Mouse (Mus musculus) midbrain, embryonic 14.5 days (tissue): ENCODE measurements around the gene Mthfr. TPM values are rescaled to one million over a fixed set of nuclear protein-coding genes. Genes with fewer than 3 reads are reported as not detected.
A peak's percentile ranks its signal among the peaks of the same experiment; 100 is the strongest.

Source experiments
- ATAC-seq: fragments of 200-750 bp; cut with Nextera tagmentation; 2 replicates; pipeline ENCODE4 v1.8.0; 2017; ENCODE audit warnings: moderate number of reproducible peaks, moderate library complexity; ENCODE audit not compliant: low FRiP score, low TSS enrichment
- DNase-seq: peaks from one replicate; pipeline ENCODE4 v3.0.0-alpha.2; 2015
- H3K27ac ChIP-seq: fragments of 300-500 bp; sonication (generic); replicated peaks from 2 replicates; pipeline ENCODE4 v1.5.1; 2014; ENCODE audit warnings: mild to moderate bottlenecking, low read depth, low read length, moderate library complexity
- H3K27me3 ChIP-seq: fragments of 300-500 bp; sonication (generic); 2 replicates; pipeline ENCODE4 v1.6.1; 2014; ENCODE audit warnings: low read length, control low read depth, mixed read lengths; ENCODE audit not compliant: control insufficient read depth, insufficient read depth
- H3K36me3 ChIP-seq: fragments of 300-500 bp; sonication (generic); 2 replicates; pipeline ENCODE4 v1.6.1; 2014; ENCODE audit warnings: low read length, control low read depth; ENCODE audit not compliant: control insufficient read depth, insufficient read depth
- H3K4me1 ChIP-seq: fragments of 300-500 bp; sonication (generic); 2 replicates; pipeline ENCODE4 v1.6.1; 2014; ENCODE audit warnings: mild to moderate bottlenecking, antibody characterized with exemption, low read length, control low read depth; ENCODE audit not compliant: control insufficient read depth, insufficient read depth
- H3K4me2 ChIP-seq: fragments of 300-500 bp; sonication (generic); 2 replicates; pipeline ENCODE4 v1.6.1; 2014; ENCODE audit warnings: mild to moderate bottlenecking, low read length, moderate library complexity
- H3K4me3 ChIP-seq: fragments of 300-500 bp; sonication (generic); replicated peaks from 2 replicates; pipeline ENCODE4 v1.5.1; 2014; ENCODE audit warnings: low read depth, low read length
- H3K9ac ChIP-seq: fragments of 300-500 bp; sonication (generic); replicated peaks from 2 replicates; pipeline ENCODE4 v1.6.1; 2014; ENCODE audit warnings: mild to moderate bottlenecking, low read length, moderate library complexity
- H3K9me3 ChIP-seq: fragments of 300-500 bp; sonication (generic); 2 replicates; pipeline ENCODE4 v1.6.1; 2016; ENCODE audit warnings: low read length, control low read depth, mixed read lengths; ENCODE audit not compliant: control insufficient read depth
- WGBS: fragments of 180-500 bp; shearing (Covaris S2); extraction: QIAGEN DNeasy Blood & Tissue Kit; methylation state at CpG from one replicate; pipeline ENCODE4 v1.1.7; 2014; 5-methylcytosine and 5-hydroxymethylcytosine counted together
- polyA plus RNA-seq: library from polyadenylated mRNA; unstranded; fragments of >200 nt; fragmentation: Nextera tagmentation; extraction: Ambion mirVana; gene quantifications from 2 replicates; pipeline ENCODE4 v1.2.1, GENCODE M21; 2014

Gene Mthfr
- polyA plus RNA-seq, 1 experiment from 2014 or later, result 25.4 TPM

DNA sequence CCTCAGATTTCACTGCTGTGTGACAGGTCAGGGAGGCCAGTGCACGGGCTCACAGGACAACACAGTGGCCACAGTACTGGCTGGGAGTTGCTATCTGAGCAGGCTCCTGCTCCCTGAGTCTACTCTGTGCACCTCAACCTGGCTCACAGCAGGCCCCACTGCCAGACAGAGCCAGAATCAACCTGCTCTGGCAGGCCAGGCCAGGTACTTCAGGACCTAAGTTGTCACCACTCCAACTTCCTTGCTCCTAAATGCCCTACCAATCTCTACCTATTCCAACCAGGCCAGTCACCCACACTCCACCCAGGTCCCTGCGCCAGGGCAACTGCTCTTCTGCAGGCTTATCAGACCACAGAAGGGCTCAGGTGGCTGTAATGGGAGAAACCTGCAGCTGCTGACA, 29.2 kb upstream of the Mthfr start:
- Histone ChIP-seq H3K9me3 (no peaks in the 10 kb centered on the region), H3K4me1 (no peaks in the 10 kb centered on the region), H3K4me3 (no peak overlapping the region), H3K36me3 (peaks cover 100% of the 10 kb centered on the region), H3K9ac (no peak overlapping the region), H3K4me2 (no peak overlapping the region), H3K27ac (no peak overlapping the region), H3K27me3 (no peaks in the 10 kb centered on the region)
- WGBS, result 86% methylated on average over 2 of the region's 2 CpGs
- no peak for ATAC-seq
- DNase-seq, result no peak

- H3K9me3 ChIP-seq, result no peaks in the 10 kb centered on the region
- H3K4me2 ChIP-seq, result no peak overlapping the region
- DNase-seq (no peak), ATAC-seq (no peak)
- H3K27ac ChIP-seq, result no peak overlapping the region
- H3K27me3 ChIP-seq, result no peaks in the 10 kb centered on the region
- peaks cover 100% of the 10 kb centered on the region for H3K36me3 ChIP-seq
- no peak overlapping the region for H3K4me3 ChIP-seq
- H3K4me1 ChIP-seq, result no peaks in the 10 kb centered on the region
- no peak overlapping the region for H3K9ac ChIP-seq
- 82% methylated on average over 3 of the region's 3 CpGs for WGBS
These were observed 27.5 kb upstream of the Mthfr start for GRCm38 (mm10) chr4:148011332-148011731.

DNA sequence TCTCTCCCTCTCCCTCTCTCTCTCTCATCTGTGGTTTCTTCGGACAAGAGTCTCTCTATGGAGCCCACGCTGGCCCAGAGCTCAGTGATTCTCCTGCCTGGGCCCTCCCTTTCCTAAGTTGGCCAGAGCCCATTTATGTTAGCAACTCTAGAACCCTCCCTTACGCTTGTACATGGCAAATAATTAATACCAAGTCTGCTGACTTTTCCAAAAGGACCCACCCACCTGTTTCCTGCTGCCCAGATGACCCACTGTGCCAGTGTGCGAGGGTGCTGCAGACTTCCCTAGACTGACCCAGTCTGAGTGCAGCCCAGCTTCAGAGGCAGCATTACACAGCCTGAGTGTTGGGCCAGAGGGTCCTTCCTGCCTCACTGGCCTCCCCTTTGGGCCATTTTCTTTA, 26.7 kb upstream of the Mthfr start:
- Histone ChIP-seq H3K4me2 (no peak overlapping the region), H3K4me1 (no peaks in the 10 kb centered on the region), H3K9me3 (no peaks in the 10 kb centered on the region), H3K9ac (no peak overlapping the region), H3K36me3 (peaks cover 100% of the 10 kb centered on the region), H3K4me3 (no peak overlapping the region), H3K27ac (no peak overlapping the region), H3K27me3 (no peaks in the 10 kb centered on the region)
- 97% methylated on average over 4 of the region's 4 CpGs for WGBS
- no peak for ATAC-seq
- no peak for DNase-seq

GRCm38 (mm10) chr4:148015418-148015817, 23.5 kb upstream of the Mthfr start:
- Histone ChIP-seq H3K27me3 (no peaks in the 10 kb centered on the region), H3K9ac (no peak overlapping the region), H3K4me3 (no peak overlapping the region), H3K9me3 (no peaks in the 10 kb centered on the region), H3K4me1 (no peaks in the 10 kb centered on the region), H3K36me3 (peaks cover 98% of the 10 kb centered on the region), H3K27ac (no peak overlapping the region), H3K4me2 (no peak overlapping the region)
- DNase-seq, result no peak
- ATAC-seq, result no peak
- WGBS, result 85% methylated on average over 10 of the region's 10 CpGs

GRCm38 (mm10) chr4:148016981-148017380, 21.9 kb upstream of the Mthfr start:
- H3K4me2 ChIP-seq, result no peak overlapping the region
- no peak overlapping the region for H3K27ac ChIP-seq
- no peaks in the 10 kb centered on the region for H3K27me3 ChIP-seq
- H3K4me3 ChIP-seq, result no peak overlapping the region
- WGBS, result 81% methylated on average over 3 of the region's 3 CpGs
- ATAC-seq (no peak), DNase-seq (no peak)
- no peak overlapping the region for H3K9ac ChIP-seq
- H3K36me3 ChIP-seq, result peaks cover 98% of the 10 kb centered on the region
- H3K4me1 ChIP-seq, result no peaks in the 10 kb centered on the region
- no peaks in the 10 kb centered on the region for H3K9me3 ChIP-seq

DNA sequence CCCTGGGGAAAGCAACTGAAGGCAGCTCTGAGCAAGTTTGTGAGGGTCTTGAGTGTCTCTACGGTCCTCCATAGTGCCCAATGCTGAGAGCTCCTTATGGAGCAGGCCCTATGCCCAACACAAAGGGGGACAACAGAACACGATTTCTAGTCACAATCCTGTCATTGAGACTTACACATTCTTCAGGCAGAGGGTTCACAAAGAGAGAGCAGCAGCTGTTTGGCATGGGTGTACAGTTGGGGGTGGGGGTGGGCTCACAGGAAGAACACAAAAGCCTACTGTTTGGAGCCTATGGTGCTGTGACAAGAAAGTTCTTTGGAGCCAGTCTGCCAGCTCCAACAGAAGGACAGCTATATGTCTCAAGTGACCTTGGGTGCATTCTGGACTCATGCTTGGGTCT, 20.5 kb upstream of the Mthfr start:
- H3K36me3 ChIP-seq, result peaks cover 98% of the 10 kb centered on the region
- no peak overlapping the region for H3K4me3 ChIP-seq
- H3K27ac ChIP-seq, result peak overlapping the region; percentile 70
- H3K27me3 ChIP-seq, result no peaks in the 10 kb centered on the region
- peak; percentile 41 for DNase-seq
- no peak overlapping the region for H3K4me2 ChIP-seq
- ATAC-seq, result peak; percentile 46
- no peaks in the 10 kb centered on the region for H3K4me1 ChIP-seq
- 46% methylated on average over 2 of the region's 2 CpGs for WGBS
- H3K9me3 ChIP-seq, result no peaks in the 10 kb centered on the region
- H3K9ac ChIP-seq, result no peak overlapping the region

DNA sequence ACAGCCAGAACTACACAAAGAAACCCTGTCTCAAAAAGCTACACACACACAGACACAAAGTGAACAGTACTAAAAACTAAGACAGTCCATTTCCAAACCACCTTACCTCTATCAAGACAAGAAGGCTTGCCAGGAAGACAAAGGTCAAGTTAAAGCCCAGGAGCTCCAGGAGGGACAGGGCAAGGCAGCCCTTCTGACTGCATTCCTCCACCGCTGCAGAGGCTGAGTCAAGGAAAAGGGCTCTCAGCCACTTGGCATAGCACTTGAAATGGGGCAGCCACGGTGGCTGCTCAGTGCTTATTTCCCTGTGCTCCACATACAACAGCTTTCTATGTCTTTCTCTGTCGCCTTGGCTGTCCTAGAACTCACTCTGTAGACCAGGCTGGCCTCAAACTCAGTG, 14.9 kb upstream of the Mthfr start:
- Histone ChIP-seq H3K27ac (no peak overlapping the region), H3K36me3 (peaks cover 94% of the 10 kb centered on the region), H3K9ac (no peak overlapping the region), H3K4me1 (no peaks in the 10 kb centered on the region), H3K4me3 (no peak overlapping the region), H3K27me3 (no peaks in the 10 kb centered on the region), H3K4me2 (no peak overlapping the region), H3K9me3 (no peaks in the 10 kb centered on the region)
- no peak for DNase-seq
- WGBS, result 95% methylated on average over 3 of the region's 3 CpGs
- ATAC-seq, result no peak

- DNase-seq (no peak), ATAC-seq (no peak)
- Histone ChIP-seq H3K27ac (no peak overlapping the region), H3K9me3 (no peaks in the 10 kb centered on the region), H3K4me3 (no peak overlapping the region), H3K27me3 (no peaks in the 10 kb centered on the region), H3K4me2 (no peak overlapping the region), H3K9ac (no peak overlapping the region), H3K36me3 (peaks cover 70% of the 10 kb centered on the region), H3K4me1 (no peaks in the 10 kb centered on the region)
- WGBS, result 98% methylated on average over 7 of the region's 7 CpGs
These were observed 9.6 kb upstream of the Mthfr start for GRCm38 (mm10) chr4:148029297-148029696.

- WGBS, result 87% methylated on average over 5 of the region's 5 CpGs
- H3K36me3 ChIP-seq, result peaks cover 70% of the 10 kb centered on the region
- H3K9me3 ChIP-seq, result no peaks in the 10 kb centered on the region
- H3K27me3 ChIP-seq, result no peaks in the 10 kb centered on the region
- DNase-seq (no peak), ATAC-seq (no peak)
- no peak overlapping the region for H3K9ac ChIP-seq
- H3K4me1 ChIP-seq, result no peaks in the 10 kb centered on the region
- H3K4me3 ChIP-seq, result no peak overlapping the region
- no peak overlapping the region for H3K27ac ChIP-seq
- no peak overlapping the region for H3K4me2 ChIP-seq
These were observed 8.4 kb upstream of the Mthfr start for GRCm38 (mm10) chr4:148030506-148030905.
